Mouse (Mus musculus): ENCODE results near the gene Tnr.

- TF ChIP-seq POLR2A (IDR thresholded peaks at IDR 0.05; ENCODE audit: control insufficient read depth in 1 of 2, insufficient read depth in 1 of 2, low read depth in 1 of 2, low read length in 2 of 2, poor library complexity in 1 of 2) (no peak), SMC3 (IDR thresholded peaks at IDR 0.05; ENCODE audit: low read depth, low read length) (no peak), NRF1 (IDR thresholded peaks at IDR 0.05; ENCODE audit: insufficient read depth, low read depth, low read length, poor library complexity, severe bottlenecking) (no peak), GATA1 (IDR thresholded peaks at IDR 0.05; ENCODE audit: low read depth, low read length) (no peak), ZNF384 (IDR thresholded peaks at IDR 0.05; ENCODE audit: low read depth, low read length) (no peak), MAFK (IDR thresholded peaks at IDR 0.05; ENCODE audit: borderline replicate concordance, low read depth, low read length) (no peak), JUND (IDR thresholded peaks at IDR 0.05; ENCODE audit: low read depth, low read length) (no peak), RAD21 (IDR thresholded peaks at IDR 0.05; ENCODE audit: low read depth, low read length) (no peak), E2F4 (IDR thresholded peaks at IDR 0.05; ENCODE audit: borderline replicate concordance, low read depth, low read length) (no peak), CTCF (IDR thresholded peaks at IDR 0.05 in 2 of 3, conservative IDR thresholded peaks at IDR 0.05 in 1 of 3; ENCODE audit: control insufficient read depth in 1 of 3, insufficient read depth in 1 of 3, low read depth in 2 of 3, low read length in 3 of 3, poor library complexity in 1 of 3, severe bottlenecking in 1 of 3) (no peak), ZMIZ1 (IDR thresholded peaks at IDR 0.05; ENCODE audit: low read depth, low read length) (no peak), SIN3A (IDR thresholded peaks at IDR 0.05; ENCODE audit: low read length) (no peak), EP300 (IDR thresholded peaks at IDR 0.05; ENCODE audit: low read depth in 1 of 2, low read length in 2 of 2) (no peak), POLR2AphosphoS5 (IDR thresholded peaks at IDR 0.05; ENCODE audit: borderline replicate concordance, low read depth, low read length) (no peak)
Measured at GRCm38 (mm10) chr1:159811805-159812204, 288.2 kb downstream of the Tnr start.
